Mouse (Mus musculus) G1E (cell line): ENCODE data around the gene Traf4. TPM values are rescaled to one million over a fixed set of nuclear protein-coding genes. Genes with fewer than 3 reads are reported as not detected.

Experiments
- ATAC-seq: 2 replicates; pipeline ENCODE4 v1.8.0; 2016; ENCODE audit warnings: mild to moderate bottlenecking; ENCODE audit not compliant: insufficient number of reproducible peaks, poor library complexity, low FRiP score, severe bottlenecking; ENCODE audit errors: extremely low read depth
- DNase-seq: peaks from one replicate; pipeline ENCODE4 v3.0.0; 2012; ENCODE audit warnings: low spot score
- H3K27me3 ChIP-seq: 2 replicates; pipeline ENCODE4 v1.6.1; 2012; ENCODE audit warnings: mild to moderate bottlenecking, low read length, inconsistent platforms; ENCODE audit not compliant: insufficient read depth
- H3K36me3 ChIP-seq: replicated peaks from 2 replicates; pipeline ENCODE3; 2012; ENCODE audit warnings: mild to moderate bottlenecking, inconsistent platforms
- H3K4me1 ChIP-seq: 2 replicates; pipeline ENCODE4 v1.6.1; 2012; ENCODE audit warnings: low read depth, low read length, inconsistent platforms, mixed read lengths; ENCODE audit not compliant: insufficient read depth
- H3K4me3 ChIP-seq: 2 replicates; pipeline ENCODE4 v1.5.1; 2012; ENCODE audit warnings: low read depth, mild to moderate bottlenecking, inconsistent platforms, low read length, moderate library complexity, mixed read lengths
- H3K9me3 ChIP-seq: replicated peaks from 2 replicates; pipeline ENCODE4 v1.6.1; 2012; ENCODE audit warnings: inconsistent platforms
- CTCF ChIP-seq: IDR thresholded peaks from 2 replicates; pipeline ENCODE4 v1.5.1; 2012; ENCODE audit warnings: low read depth, low read length, inconsistent platforms, mixed read lengths
- GATA1 ChIP-seq: IDR thresholded peaks from 2 replicates; pipeline ENCODE4 v1.6.1; 2012; ENCODE audit warnings: borderline replicate concordance, low read length, inconsistent platforms, mixed read lengths
- GATA2 ChIP-seq: IDR thresholded peaks from 2 replicates; pipeline ENCODE4 v1.6.1; 2012; ENCODE audit warnings: low read depth, low read length, inconsistent platforms, borderline replicate concordance
- POLR2AphosphoS5 ChIP-seq: IDR thresholded peaks from 2 replicates; pipeline ENCODE4 v1.6.1; 2012; ENCODE audit warnings: low read depth, low read length, inconsistent platforms; ENCODE audit not compliant: insufficient replicate concordance
- TAL1 ChIP-seq: conservative IDR thresholded peaks from 2 replicates; pipeline ENCODE4 v1.6.1; 2012; ENCODE audit warnings: low read depth, low read length, inconsistent platforms, mixed read lengths
- polyA plus RNA-seq: library from polyadenylated mRNA; stranded (reverse); fragments of >175 nt; gene quantifications from 2 replicates; pipeline ENCODE4 v1.2.3, GENCODE M21; 2012
- total RNA-seq, 2 experiments: library from RNA; stranded (forward) in 1 of 2; stranded (reverse) in 1 of 2; fragments of 200-1000 nt in 1 of 2; fragments of >200 nt in 1 of 2; fragmentation: Nextera tagmentation in 1 of 2; gene quantifications; 2 replicates each; pipeline ENCODE4 v1.2.3; 2014 to 2017

Gene Traf4
- total and polyA plus RNA-seq, 3 experiments = 7.0 to 74.4 (median 42.8) TPM

GRCm38 (mm10) chr11:78163681-78164603 is 1.4 kb downstream of the Traf4 start:
- ATAC-seq = no peak
- Histone ChIP-seq H3K27me3 (no peaks in the 10 kb centered on the region), H3K9me3 (no peaks in the 10 kb centered on the region), H3K4me3 (peak overlapping the region; percentile 86), H3K36me3 (peaks cover 66% of the 10 kb centered on the region), H3K4me1 (peaks cover 93% of the 10 kb centered on the region)
- peak; percentile 57 for DNase-seq
- TF ChIP-seq TAL1 (no peak), POLR2AphosphoS5 (no peak), GATA1 (no peak), GATA2 (no peak), CTCF (no peak)

GRCm38 (mm10) chr11:78163045-78163444 is 2.3 kb downstream of the Traf4 start:
- peaks cover 75% of the 10 kb centered on the region for H3K36me3 ChIP-seq
- ATAC-seq = no peak
- TF ChIP-seq POLR2AphosphoS5 (no peak), GATA1 (no peak), CTCF (no peak), GATA2 (no peak), TAL1 (no peak)
- no peak for DNase-seq
- H3K27me3 ChIP-seq = no peaks in the 10 kb centered on the region
- H3K4me3 ChIP-seq = peak overlapping the region; percentile 86
- H3K9me3 ChIP-seq = no peaks in the 10 kb centered on the region
- H3K4me1 ChIP-seq = peaks cover 92% of the 10 kb centered on the region

- H3K27me3 ChIP-seq = no peaks in the 10 kb centered on the region
- DNase-seq = no peak
- no peaks in the 10 kb centered on the region for H3K9me3 ChIP-seq
- TF ChIP-seq POLR2AphosphoS5 = no peak
- TF ChIP-seq CTCF = no peak
- TF ChIP-seq GATA2 = no peak
- no peak for TF ChIP-seq TAL1
- no peak for TF ChIP-seq GATA1
- ATAC-seq = no peak
- peak overlapping the region; percentile 86; the same call in 1 of the 2 replicates for H3K4me3 ChIP-seq
- H3K4me1 ChIP-seq = peaks cover 92% of the 10 kb centered on the region
- peaks cover 76% of the 10 kb centered on the region for H3K36me3 ChIP-seq
These were observed 2.9 kb downstream of the Traf4 start for GRCm38 (mm10) chr11:78162504-78162903.

- Histone ChIP-seq H3K9me3 (no peaks in the 10 kb centered on the region), H3K36me3 (peaks cover 76% of the 10 kb centered on the region), H3K4me1 (peaks cover 89% of the 10 kb centered on the region), H3K27me3 (no peaks in the 10 kb centered on the region), H3K4me3 (peak overlapping the region; percentile 86; the same call in 1 of the 2 replicates)
- ATAC-seq (no peak), DNase-seq (no peak)
- TF ChIP-seq CTCF (no peak), POLR2AphosphoS5 (no peak), TAL1 (no peak), GATA1 (no peak), GATA2 (no peak)
These were observed 3.4 kb downstream of the Traf4 start for GRCm38 (mm10) chr11:78161968-78162367.

- H3K36me3 ChIP-seq = peaks cover 82% of the 10 kb centered on the region
These were observed 4.2 kb downstream of the Traf4 start for GRCm38 (mm10) chr11:78161169-78161568.

GRCm38 (mm10) chr11:78160675-78161074 is 4.7 kb downstream of the Traf4 start:
- TF ChIP-seq TAL1 = no peak
- TF ChIP-seq CTCF = no peak
- TF ChIP-seq GATA2 = no peak
- Histone ChIP-seq H3K36me3 (peaks cover 86% of the 10 kb centered on the region), H3K4me1 (peaks cover 78% of the 10 kb centered on the region), H3K4me3 (no peak overlapping the region), H3K9me3 (no peaks in the 10 kb centered on the region), H3K27me3 (no peaks in the 10 kb centered on the region)
- ATAC-seq (no peak), DNase-seq (no peak)

More at GRCm38 (mm10) chr11:78161169-78161568, 4.2 kb downstream of the Traf4 start:
- DNase-seq (no peak), ATAC-seq (no peak)
- Histone ChIP-seq H3K27me3 (no peaks in the 10 kb centered on the region), H3K4me1 (peaks cover 83% of the 10 kb centered on the region), H3K9me3 (no peaks in the 10 kb centered on the region), H3K4me3 (peak overlapping the region; percentile 14; the same call in 1 of the 2 replicates)
- TF ChIP-seq TAL1 (no peak), GATA1 (no peak), CTCF (no peak), POLR2AphosphoS5 (no peak), GATA2 (no peak)

GRCm38 (mm10) chr11:78160171-78160570 is 5.2 kb downstream of the Traf4 start:
- no peak for ATAC-seq

More at GRCm38 (mm10) chr11:78160171-78160570, 5.2 kb downstream of the Traf4 start:
- no peaks in the 10 kb centered on the region for H3K27me3 ChIP-seq
- no peak for DNase-seq
- peaks cover 91% of the 10 kb centered on the region for H3K36me3 ChIP-seq
- TF ChIP-seq POLR2AphosphoS5 (no peak), CTCF (no peak), GATA1 (no peak), TAL1 (no peak), GATA2 (no peak)
- H3K9me3 ChIP-seq = no peaks in the 10 kb centered on the region
- no peak overlapping the region; the same call in 1 of the 2 replicates for H3K4me3 ChIP-seq
- peaks cover 75% of the 10 kb centered on the region for H3K4me1 ChIP-seq
